Mouse (Mus musculus): ENCODE results near the gene Tm4sf20.

The Tm4sf20 gene

GRCm38 (mm10) chr1:82775293-82775692, 7.0 kb upstream of the Tm4sf20 start:
- DNase-seq (ENCODE audit: low spot score) = no peak

GRCm38 (mm10) chr1:82773208-82773607, 4.9 kb upstream of the Tm4sf20 start:
- DNase-seq (ENCODE audit: low spot score) = no peak

DNA sequence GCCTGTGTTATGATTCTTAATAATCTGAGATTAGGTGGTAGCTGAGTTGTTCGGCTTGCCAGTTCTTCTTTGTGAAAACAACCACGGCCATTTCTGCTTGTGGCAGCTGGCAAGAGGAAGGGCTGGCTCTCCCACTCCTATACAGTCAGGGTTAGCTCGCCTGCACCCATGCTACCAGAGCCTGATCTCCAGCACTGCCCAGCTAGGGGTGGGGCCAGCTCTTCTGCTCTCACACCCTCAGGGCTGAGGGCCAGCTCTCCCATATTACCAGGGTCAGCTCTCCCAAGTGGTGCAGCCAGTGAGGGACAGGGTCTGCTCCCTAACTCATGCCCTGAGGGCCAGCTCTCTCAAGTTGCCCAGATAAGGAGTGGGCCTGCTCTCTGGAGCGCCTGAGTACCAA, 4.2 kb upstream of the Tm4sf20 start:
- DNase-seq (ENCODE audit: low spot score) = no peak

DNA sequence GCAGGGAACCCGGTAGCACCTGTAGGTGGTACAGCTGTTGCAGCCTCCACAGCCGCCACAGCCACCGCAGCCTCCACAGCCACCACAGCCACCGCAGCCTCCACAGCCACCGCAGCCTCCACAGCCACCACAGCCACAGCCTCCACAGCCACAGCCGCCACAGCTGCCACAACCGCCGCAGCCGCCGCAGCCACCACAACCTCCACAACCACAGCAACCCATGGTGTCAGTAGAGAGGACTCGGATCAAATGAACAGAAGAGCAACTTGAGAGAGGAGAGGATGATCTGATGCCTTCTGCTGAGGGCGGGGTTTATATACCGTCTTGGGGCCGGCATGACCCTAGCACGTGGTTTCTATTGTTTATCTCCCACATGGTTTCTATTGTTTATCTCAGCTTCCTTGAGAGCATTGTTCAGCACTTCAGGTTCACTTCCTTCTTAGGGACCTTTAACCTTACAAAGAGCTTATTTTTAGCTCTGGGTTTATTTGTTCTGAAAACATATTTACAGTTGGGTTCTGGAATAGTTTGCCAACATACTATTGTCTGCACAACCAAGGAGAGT, 2.8 kb upstream of the Tm4sf20 start, which contains the start of gene Gm47791:
Gm47791 (minus strand) TSS at position 222 of the 565 bp plus-strand sequence.
- DNase-seq (ENCODE audit: low spot score) = no peak

DNA sequence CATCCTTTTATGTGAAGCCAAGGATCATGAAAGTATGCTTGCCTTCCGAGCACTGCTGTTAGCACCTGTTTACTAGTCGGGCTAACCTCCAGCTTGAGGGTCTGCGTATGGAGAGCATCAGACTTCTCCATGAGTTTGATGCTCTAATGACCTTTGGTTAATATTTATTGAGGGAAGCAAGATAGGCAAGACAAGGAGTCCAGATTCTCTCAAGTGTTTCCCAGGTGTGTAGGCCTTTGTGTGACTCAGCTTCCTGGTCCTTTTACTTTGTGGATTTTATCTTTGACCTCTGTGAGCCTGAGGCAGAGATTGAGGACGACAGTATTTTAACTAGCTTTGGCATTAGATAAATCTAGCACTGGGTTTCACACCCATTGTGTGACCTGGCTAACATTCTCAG, 1.6 kb downstream of the Tm4sf20 start:
- DNase-seq (ENCODE audit: low spot score) = no peak

DNA sequence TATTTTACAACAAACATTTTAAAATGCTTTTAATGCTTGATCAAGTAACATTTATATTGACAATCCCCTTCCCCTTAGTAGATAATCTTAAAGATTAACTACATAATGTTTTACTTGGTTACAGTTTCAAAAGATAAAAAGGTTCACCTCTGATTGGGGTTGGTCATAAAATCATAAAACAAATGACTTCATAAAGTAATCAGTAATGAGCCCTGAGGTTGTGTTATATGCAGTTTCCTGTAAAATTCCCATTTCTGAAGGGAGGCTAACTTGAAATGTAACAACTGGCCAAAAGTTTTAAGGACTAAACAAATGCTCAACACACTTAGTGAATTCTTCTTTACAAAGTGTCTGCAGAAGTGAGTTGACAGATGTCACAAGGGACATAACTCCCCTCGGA, 2.0 kb downstream of the Tm4sf20 start:
- no peak for DNase-seq (ENCODE audit: low spot score)

- no peak for DNase-seq (ENCODE audit: low spot score)
Measured at GRCm38 (mm10) chr1:82762274-82762673, 6.0 kb downstream of the Tm4sf20 start.

GRCm38 (mm10) chr1:82761454-82762169, 6.6 kb downstream of the Tm4sf20 start:
- no peak for DNase-seq (ENCODE audit: low spot score)

DNA sequence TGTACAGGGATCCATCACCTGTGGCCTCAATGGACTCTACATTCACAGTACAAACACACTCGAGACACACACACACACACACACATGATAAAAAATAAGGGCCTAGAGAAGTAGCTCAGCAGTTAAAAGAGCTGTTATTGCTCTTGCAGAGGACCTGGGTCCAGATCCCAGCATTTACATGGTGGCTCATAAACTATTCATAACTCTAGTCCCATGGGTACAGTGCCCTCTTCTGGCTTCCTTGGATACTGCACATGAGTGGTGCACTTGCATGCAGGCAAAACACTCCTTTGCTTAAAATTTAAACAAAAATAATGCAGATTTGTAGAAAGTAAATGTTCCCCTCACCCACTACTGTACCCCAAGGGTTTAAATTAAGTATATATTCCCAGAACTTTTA, 8.7 kb downstream of the Tm4sf20 start:
- no peak for DNase-seq (ENCODE audit: low spot score)

DNA sequence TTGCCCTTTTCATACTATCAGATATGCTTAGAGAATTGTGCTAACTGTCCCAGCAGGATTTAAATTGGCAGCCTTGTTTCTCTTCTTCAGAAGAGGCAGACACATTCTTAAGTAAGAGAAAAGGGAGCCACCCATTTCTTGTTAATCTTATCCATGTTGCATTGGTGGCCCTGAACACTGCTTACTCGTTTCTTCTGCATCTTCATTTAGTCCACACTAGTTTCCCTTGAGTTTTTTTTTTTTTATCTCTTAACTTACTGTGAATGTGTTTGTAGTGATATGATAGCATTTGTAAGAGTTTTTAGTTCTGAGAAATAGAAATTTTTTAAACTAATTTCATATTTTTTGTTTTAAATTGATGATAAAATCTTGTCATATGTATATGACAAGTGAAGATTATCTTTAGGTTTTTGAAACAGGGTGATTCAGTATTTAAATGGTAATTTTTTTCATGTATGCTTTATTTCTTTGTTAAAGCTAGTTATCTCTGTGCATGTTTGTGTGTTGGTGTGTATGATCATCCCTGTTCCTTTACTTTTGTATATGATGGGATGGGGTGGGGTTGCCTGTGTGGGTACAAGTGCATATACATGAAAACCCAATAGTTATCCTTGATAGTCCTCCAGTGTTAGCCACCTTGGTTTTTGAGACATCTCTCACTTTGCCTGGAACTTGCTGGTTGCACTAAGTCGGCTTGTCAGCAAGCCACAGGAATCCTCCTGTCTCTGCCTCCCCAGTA, 20.4 kb downstream of the Tm4sf20 start:
- no peak for DNase-seq (ENCODE audit: low spot score)

- no peak for DNase-seq (ENCODE audit: low spot score)
Measured at GRCm38 (mm10) chr1:82746408-82746807, 21.9 kb downstream of the Tm4sf20 start.

- DNase-seq (ENCODE audit: low spot score) = no peak
Measured at GRCm38 (mm10) chr1:82743962-82744361, 24.3 kb downstream of the Tm4sf20 start.

- DNase-seq (ENCODE audit: low spot score) = no peak
Measured at GRCm38 (mm10) chr1:82741539-82741938, 26.7 kb downstream of the Tm4sf20 start.

- no peak for DNase-seq (ENCODE audit: low spot score)
Measured at GRCm38 (mm10) chr1:82738066-82738465, 30.2 kb downstream of the Tm4sf20 start.

GRCm38 (mm10) chr1:82733357-82733756, 34.9 kb downstream of the Tm4sf20 start:
- no peak for DNase-seq (ENCODE audit: low spot score)

DNA sequence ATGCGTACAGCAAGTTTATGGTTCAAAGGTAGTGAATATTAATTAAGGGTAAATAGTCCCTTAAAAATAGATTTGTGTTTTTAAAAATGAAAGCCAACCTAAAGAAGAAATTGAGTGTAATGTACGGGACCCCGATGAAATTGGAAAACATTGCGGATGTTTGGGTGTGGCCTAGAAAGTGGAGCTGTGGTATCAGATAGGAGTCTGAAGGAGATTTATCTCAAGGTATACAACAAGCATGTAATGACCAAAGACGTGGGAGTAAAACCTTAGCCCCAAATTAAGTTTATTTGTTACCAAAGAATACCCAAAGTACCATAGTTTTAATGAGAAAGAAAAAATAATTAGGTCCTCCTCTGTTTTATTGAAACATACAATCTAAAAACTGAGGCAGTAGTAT, 41.8 kb downstream of the Tm4sf20 start:
- DNase-seq (ENCODE audit: low spot score) = no peak

- no peak for DNase-seq (ENCODE audit: low spot score)
Measured at GRCm38 (mm10) chr1:82725875-82726185, 42.4 kb downstream of the Tm4sf20 start.

DNA sequence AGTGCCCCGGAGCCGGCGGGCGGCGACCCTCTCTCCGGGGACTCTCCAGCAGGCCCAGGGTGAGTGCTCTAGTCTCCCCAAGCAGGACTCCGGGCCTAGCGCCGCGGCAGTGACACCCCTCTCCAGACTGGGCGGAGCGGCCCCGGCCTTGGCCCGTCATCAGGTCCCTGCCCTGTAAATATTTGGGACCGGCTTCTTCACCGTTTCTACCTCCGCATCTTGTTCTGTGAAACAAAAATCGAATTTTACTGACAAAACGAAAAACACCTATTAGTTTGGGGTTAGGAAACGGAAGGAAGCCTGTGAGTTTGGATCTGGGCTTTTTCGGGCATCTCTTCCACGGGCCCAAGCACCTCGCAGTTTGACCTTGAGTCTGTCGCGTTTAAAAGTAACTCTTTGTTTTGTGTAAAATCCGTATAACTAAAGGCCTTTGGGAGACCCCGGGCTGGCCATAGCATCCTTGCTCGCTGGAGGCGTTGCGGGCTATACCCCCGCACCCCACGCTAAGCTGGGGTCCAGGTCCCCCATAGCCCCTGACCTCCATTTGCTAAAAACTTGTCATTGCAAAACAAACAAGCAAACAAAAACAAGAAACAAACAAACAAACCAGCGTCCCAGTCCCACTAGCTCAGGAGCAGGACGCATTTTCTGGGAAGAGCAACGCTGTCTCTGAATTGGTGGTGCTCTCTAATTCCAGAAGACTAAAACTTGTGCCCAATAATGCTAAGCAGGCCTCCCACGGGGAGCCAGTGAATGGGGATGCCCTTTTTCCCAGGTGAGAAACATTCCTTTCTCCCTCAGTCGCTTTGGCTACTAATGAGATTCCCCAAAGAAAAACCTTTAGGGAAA, 43.0 kb downstream of the Tm4sf20 start:
- DNase-seq (ENCODE audit: low spot score) = no peak

GRCm38 (mm10) chr1:82724339-82725025, 43.8 kb downstream of the Tm4sf20 start, which contains the start of gene Mff:
Mff (plus strand) TSS chr1:82724890.
- DNase-seq (ENCODE audit: low spot score) = peak; percentile 96

- peak; percentile 67 for DNase-seq (ENCODE audit: low spot score)
Measured at GRCm38 (mm10) chr1:82717816-82718512, 50.3 kb downstream of the Tm4sf20 start.

Data from lung, postnatal 25 days (tissue).